Mouse (Mus musculus): ENCODE data around the gene Cyth4.

GRCm38 (mm10) chr15:78572270-78572600, 24.6 kb upstream of the Cyth4 start:
- TF ChIP-seq CTCF (IDR thresholded peaks at IDR 0.05; ENCODE audit: borderline replicate concordance, control insufficient read depth, extremely low read depth, insufficient read depth, low read length, poor library complexity) (peak; percentile 55; the same call in 1 of the 2 replicates), POLR2A (IDR thresholded peaks at IDR 0.05; ENCODE audit: control insufficient read depth, extremely low read depth, insufficient read depth, low read length, poor library complexity) (no peak)
